Mouse (Mus musculus): ENCODE measurements around the gene Nr1d1.

The Nr1d1 gene

DNA sequence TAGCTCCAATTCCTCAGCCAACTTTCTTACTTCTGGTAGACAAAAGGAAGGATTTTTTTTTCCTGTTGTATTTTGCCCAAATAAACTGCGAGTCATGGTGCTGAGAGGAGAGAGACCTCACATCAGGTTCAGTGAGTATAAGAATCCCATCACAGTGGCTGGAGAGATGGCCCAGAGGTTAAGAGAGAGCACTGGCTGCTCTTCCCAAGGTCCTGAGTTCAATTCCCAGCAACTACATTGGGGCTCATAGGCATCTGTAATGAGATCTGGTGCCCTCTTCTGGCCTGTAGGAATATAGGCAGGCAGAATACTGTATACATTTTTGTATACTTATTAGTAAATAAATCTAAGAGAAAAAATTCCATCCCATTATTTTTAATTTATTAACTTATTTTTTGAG, 12.6 kb upstream of the Nr1d1 start:
- DNase-seq, result no peak

DNA sequence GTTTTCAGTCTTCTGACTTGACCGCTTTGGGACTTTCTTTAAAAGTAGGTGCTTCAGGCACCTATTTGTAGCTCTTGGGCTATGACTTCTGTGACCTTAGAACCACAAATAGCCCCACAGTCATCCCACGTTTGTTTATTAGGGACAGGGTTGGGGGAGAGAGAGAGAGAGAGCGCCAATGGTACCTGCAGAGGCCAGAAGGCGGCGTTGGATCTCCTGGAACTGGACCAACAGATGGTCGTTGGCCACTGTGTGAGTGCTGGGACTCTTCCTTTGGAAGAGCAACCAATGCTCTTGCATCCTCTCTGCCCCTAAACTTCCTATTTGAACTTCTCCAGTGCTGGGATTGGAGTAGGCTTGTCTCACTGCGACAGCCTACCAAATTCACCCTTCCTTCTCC, 12.1 kb upstream of the Nr1d1 start:
- no peak for DNase-seq

DNA sequence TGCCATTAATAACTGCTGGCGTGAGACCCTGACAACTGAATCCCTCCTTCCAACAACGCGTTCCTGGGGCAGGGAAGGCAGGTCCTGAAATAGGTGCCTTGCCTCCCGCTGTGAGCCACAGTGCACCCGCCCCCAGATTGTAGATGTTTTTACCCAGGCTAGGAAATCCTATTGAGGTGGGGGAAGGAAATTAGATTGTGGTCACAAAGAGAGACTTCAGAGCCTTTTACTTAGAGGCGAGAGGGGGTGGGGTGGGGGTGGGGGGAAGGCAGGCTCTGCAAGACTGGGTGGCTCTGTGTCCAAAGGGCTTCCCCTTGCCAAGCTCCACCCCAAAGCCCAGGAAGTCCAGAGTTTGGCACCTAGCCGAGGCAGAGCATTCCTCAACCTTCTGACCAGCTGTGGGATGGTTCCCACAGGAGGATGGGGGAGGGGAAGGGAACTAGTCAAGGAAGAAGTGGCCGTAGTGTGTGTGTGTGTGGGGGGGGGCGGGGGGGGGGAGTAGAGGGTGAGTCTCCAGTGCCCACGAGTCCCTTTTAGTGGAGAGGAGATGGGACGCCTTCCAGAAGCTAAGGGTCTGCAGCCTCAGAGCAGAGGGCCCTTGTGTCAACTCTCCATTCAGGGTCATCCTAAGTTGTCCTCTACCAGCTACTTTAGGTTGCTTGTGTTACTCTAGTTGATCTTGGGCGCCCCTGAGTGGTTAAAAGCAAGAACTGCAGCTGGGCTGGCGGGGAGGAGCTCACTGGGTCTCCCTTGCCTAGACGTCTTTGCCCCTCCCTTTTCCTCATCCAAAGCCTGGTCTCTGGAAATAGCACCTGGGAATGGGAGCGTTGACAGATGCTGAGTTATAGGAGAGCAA, 11.5 kb upstream of the Nr1d1 start:
- peak; percentile 96 for DNase-seq

DNA sequence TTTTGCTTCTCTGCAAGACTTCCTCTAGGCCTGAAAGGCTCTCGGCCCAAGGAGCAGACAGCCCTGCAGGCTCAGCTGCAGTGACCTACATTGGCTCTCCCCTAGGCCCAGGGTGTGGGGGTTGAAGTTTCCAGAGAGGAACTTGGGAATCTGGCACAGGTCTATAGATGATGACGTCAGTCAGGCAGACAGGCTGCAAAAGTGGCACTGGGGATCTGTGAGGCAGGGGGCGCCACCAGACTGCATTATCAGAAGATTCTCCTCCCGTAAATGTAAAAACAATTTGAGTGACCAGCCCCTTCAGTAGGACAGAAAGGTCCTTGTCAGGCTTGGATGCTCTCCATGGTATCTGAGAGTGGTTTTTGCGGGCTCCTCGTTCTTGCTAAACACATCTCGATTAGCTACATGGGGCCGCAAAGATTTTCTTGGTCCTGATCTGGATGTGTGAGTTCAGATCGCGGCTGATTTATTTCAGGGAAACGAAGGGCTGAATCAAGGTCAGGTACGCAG, 10.7 kb upstream of the Nr1d1 start:
- DNase-seq, result peak; percentile 89

DNA sequence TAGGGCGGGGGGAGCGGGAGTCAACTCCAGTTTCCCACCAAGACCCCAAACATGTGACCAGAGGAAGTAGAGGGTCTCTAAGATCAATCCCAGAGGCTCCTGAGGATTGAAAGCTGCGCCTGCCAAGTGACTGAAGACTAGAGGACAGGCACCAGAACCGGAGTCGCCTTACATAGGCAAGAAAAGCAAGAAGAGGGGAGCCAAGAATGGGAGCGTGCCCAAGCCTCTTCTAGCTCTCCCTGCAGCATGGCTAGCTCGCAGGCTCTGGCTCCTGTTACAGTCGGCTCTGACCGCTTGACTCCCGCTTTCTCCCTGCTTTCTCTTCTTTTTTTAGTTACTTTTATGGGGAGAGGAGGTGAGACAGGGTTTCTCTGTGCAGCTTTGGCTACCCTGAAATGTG, 10.1 kb upstream of the Nr1d1 start:
- DNase-seq, result peak; percentile 62

DNA sequence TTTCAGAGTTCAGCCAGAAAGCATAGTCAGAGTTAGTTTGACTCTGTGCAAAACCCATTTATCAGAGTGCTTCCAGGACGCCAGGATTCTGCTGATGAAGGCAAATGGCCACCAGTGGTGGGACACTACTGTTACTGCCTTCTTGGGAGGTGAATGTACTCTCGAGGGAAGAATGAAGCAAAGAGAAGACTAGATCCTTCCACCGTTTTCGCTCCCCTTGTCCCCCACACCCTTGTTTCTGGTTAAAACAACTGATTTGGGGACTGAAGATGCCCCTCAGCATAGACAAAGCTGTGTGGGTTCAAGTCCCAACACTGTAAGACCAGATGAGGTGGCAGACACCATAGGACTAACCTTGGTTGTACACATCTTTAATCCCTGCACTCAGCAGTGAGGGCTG, 9.0 kb upstream of the Nr1d1 start:
- DNase-seq, result peak; percentile 56

DNA sequence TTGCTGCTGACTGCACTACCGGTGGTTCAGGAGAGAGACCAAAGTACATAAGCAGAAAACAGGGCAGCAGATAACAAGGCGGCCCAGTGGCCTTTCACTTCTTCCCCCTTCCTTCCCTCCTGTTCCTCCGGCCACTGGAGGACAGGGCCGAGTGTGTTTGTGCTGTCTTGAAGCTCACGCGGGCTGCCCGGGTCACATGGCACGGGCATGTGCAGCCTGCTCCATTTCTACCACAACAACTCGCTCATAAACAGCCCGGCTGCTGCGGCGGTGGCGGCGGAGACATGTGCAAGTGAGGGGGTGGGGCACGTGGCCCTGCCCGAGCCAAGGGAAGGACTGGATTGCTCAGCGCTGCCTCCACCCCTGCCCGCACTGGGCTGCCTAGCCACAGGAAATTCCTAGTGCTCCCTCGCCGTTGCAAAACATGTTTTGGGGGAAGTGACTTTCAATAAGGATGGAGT, 8.1 kb upstream of the Nr1d1 start:
- DNase-seq, result peak; percentile 99

DNA sequence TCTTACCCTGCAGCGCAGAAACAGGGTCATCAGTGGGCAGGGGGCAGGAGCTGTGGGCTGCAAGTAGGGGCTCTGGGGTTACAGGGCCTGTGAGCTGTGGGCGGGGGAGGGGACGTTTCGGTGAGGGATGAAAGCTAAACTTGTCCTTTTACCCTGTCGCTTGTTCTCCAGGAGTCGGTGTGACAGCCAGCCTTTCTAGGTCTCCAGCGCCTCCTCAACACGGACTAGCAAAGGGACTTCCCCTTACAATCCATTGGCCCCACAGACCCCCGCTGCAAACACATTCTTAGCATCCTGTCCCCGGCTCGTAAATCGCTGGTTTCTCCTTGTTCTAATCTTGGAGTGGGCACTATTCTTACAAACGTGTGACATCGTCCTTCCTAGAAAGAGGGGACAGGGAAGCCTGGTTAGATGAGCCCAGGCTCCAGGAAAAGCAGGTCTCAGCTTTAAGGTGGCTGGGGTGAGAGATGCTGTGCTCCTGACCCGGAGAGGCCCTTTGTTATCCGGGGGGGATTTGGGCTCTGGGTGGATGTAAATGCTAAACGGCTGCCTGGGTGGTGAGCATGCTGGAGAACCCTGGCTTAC, 7.6 kb upstream of the Nr1d1 start:
- DNase-seq, result peak; percentile 70

DNA sequence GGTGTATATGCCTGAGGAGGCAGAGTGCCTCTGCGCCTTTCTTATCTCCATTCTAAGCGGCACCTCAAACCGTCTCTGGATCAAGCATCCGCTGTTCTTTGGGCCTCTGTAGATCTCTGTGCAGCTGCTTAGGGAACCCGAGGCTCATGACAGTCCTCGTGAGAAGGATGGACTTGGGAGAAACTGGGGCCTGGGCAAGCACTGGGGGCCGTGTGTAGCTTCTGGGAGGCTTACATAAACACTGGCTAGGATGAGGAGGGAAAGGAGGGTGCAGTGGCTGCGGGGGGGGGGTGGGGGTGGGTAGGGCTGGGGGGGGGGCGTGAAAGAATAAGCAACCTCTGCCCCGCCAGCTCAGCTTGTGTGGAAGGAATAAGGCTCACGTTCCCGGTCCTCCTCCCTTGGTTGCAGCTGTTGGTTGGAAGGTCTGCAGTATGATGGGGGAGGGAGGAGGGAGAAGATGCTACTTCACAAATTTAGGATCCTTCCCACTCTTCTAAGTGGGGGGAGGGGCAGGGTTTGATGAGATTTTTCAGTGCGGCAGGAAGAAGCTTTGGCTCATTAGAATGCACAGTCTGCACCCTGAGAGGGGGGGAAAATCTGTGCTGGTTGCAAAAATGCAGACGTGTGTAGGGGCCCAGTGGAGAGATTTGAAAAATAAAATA, 6.8 kb upstream of the Nr1d1 start:
- DNase-seq, result peak; percentile 73

DNA sequence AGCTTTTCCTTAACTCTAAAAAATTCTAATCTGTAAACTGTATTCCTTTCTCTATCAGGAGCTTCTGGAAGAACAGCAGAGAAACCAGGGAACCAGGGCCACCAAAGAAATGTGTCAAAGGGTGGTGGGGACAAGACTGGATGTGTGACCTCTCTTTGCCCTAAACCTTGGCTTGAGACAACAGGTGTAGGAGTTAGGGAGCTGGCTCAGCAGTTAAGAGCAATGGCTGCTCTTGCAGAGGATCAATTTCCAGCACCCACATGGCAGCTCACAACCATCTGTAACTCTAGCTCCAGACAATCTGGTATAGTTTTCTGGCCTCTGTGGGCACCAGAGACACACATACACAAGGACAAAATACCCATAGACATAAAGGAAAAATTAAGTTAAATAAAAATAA, 2.8 kb upstream of the Nr1d1 start:
- no peak for DNase-seq

DNA sequence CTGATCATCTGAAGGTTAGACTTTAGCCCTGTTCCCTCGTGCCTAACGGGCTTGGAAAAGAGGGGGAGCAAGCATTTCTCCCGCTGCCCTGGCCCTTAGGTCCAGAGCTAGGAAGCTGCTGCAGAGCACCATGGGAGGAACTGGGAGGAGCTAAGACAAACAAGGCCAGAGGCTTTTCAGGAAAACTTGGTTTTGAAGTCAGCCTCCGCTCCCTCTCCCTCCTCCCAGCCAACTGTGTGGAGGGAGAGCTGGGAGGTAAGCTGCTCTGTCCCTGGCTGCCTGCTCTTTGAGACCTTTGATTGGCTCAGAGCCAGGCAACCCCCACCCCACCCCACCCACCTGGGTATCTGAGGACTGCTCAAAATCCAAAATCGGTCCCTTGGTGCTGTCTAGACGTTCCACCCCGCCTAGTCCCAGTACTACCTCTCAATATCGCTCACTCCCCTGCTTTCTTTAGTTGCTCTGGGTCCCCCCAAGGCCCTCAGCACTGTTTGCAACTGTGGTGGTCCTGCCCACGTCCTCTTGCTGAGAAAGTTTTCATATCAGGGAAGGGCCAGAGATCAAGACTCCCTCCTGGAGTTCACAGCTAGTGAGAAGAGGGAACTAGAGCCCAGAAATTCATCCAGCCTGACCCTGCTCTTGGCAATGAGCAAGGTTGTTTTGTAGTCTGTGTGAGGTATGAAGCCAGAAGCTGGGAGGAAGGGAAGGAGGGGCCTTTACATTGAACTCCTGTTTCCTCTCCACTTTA, 1.9 kb upstream of the Nr1d1 start:
- peak; percentile 63 for DNase-seq

DNA sequence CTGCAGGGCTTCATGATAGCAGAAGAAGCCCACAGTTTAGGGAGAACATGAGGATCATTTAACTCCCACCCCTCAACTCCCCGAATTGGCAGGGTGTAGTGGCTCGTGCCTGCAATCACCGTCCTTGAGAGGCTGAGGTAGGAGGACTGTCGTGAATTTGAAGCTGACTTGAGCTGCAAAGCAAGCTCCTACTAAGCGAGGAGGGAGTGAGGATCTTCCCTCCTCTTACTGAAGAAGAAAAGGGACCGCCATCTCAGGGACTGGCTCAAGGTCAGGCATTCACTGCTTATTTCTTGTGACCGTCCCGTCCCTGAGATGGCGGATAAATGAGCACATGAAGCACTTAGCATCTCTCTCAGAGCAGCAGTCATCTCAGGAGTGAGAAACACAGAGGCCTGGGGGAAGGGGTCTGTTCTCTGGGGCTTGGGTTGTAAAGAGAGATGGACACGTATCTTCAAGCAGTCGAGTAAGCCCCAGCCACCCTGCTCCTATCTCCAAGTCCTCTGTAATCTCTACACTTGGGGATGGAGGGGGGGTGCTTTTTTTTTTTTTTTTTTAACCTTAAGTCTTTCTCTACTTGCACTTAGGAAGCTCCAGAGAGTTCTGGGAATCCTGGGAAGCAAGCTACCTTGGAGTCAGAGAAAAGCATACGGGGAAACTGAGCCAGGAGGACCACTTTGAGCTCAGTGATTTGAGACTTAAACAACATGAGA, 1.1 kb upstream of the Nr1d1 start:
- no peak for DNase-seq

DNA sequence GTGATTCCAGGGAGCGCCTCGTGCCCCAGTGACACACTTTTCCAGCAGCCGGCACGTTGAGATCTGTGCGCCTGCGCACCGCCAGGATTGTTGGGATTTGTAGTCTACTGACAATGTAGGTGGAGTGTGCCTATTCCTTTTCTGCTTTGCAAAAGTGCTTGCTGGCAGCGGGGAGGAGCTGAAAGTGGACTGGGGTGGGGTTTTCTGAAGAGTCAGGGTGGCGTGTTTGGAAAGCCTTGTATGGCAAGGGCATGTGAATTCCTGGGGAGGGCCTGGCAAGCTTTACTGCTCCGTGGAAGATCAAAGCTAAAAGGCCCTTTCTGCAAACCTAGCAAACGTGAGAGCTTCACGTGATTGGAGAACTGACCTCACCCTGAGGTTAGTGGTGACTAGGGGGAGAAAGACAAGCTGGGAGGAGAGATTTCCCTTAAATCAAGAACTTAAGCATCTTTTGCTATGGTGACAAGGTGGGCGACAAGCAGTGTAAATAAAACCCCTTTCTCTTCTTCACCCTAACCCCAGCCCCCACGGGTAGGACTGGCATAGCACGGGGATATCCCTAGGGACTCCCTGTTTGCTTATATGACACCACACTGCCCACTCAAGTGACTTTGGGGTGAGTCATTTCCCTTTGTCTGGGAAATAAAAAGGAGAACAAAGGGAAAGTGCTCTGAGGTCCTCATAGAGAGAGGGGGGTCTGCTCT, 367 bp upstream of the Nr1d1 start:
- peak; percentile 100 for DNase-seq

DNA sequence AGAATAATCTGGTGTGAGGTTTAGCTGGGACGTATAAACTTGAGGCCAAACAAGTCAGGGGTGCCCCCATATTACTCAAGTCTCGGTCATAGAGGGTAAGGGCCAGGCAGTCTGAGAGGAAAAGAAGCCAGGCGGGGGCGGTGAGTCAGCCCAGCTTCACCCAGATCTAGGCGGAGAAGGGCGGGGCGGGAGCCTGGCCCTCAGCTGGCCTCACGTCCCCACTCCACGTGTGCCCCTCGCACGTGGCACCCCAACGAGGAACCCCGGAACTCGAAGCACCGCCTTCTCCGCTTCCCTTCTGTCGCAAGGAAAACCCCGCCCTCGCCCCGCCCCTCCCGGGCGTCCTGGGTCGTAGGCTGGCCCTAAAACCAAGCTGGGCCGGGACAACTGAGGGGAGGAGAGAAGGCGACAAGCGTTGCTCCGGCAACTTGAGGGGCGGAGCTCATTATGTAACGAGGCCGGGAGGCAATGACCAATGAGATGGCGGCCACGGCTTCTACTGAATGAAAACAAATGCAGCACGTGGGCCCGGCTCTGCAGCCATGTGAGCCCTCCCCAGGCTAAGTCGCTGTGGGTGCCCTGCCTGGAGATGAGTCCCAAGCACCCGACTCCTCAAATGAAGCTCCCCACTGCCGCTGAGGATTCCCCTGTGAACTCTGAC, 1.4 kb downstream of the Nr1d1 start:
- DNase-seq, result peak; percentile 100

DNA sequence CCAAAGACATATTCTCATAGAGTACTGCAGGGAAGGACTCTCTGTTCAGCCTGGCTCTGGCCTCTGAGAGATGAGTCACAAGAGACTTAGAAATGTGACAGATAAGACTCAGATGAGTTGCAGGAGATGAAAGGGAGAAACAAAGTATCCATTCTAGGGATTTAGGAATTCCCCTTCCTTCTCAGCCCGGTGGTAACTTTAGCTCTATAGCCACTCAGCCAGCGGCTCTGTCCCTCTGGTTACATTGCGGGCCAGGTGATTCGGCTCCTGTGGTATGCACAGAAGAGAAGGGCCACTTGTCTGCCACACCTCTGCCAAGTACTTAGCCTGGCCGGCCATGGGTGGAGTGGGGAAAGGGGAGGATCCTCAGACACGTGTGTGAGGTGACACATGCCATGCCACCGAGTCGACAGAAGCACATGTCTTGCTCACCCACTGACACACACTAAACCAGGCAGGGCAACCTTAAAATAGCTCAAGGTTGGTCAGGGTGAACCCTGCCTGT, 2.4 kb downstream of the Nr1d1 start:
- DNase-seq, result peak; percentile 84

DNA sequence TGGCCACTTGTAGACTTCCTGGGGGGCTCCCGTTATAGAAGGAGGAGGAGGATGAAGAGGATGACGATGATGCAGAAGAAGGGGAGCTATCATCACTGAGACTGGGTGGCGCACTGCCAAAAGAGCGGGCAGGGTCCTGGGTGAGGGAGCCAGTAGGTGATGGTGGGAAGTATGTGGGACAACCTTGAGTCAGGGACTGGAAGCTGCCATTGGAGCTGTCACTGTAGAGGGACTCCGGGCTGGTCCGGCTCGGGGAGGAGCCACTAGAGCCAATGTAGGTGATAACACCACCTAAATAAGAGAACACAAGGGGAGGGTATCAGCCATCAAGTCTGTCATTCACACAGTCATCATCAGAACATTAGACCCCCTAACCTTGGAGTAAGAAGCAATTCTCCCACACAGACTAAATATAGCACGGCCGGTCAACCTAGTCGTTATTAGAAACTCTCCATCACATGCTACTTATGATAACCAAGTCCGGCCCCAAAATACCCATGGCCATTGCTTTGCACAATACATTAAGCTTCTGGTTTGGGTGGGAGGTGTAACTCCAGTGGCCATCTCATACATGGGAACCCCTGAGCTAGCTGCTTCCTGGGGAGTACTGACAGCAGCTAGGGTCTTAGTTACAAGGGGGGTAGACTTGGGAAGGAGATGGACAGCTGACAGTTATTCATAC, 3.1 kb downstream of the Nr1d1 start:
- DNase-seq, result peak; percentile 81

DNA sequence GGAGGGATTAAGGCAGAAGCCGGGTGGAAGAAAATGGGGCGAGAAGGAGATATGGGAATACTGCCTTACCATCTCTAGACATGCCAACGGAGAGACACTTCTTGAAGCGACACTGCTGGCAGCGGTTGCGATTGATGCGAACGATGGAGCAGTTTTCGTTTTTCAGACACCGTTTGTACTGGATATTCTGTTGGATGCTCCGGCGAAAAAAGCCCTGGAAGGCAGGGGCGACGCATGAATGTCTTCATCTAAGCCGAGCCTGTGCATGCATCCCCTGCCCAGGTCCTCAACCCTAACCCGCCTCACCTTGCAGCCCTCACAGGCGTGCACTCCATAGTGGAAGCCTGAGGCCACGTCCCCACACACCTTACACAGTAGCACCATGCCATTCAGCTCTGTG, 4.0 kb downstream of the Nr1d1 start:
- no peak for DNase-seq

DNA sequence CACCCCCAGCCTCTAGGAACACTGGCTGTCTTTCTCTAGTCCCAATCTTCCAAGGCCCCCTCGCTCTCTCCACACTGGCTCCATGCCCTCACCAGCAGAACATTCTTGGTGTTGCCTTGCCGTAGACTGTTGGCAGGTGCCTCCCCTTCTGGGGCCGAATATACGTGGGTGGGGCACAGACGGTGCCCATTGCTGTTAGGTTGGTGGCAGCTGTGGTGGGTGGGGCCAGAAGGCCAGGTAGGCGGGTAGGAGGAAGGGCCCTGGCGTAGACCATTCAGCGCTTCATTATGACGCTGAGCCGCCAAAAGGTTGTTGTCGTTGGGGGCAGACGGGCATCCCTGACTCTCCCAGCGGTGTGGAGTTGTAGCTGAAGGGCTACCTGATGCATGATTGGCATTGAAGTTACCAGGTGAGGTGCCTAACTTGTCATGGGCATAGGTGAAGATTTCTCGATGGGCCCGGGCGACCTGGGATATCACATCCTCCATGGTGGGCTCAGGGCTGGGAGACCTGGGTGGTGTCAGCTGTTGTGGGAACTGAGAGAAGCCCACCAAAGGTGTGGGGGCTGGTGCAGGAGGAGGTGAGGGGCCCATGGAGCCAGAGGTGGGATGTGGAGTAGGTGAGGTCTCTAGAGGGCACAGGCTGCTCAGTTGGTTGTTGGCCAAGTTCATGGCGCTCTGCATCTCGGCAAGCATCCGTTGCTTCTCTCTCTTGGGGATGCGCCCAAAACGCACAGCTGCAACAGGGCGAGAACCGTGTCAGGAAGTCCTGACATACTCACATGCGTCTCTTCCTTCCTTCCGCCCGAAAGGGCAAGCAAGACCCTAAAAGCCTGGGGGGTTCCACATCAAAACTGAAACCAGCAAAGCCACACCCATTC, 4.8 kb downstream of the Nr1d1 start:
- DNase-seq, result peak; percentile 78

Measured in cerebellum, adult 9-11 months (tissue).